Mouse (Mus musculus): ENCODE measurements around the gene Cacnb3. TPM values are rescaled to one million over a fixed set of nuclear protein-coding genes. Genes with fewer than 3 reads are reported as not detected.

Cacnb3 gene
- total RNA-seq, 1 experiment, result 32.0 TPM

GRCm38 (mm10) chr15:98662567-98663545 lies 32.2 kb downstream of the Cacnb3 start, which contains the start of gene Ddx23:
TSS of gene Ddx23 (minus strand) at chr15:98662894.
- H3K4me3 ChIP-seq (ENCODE audit: insufficient read depth in 1 of 2, low read depth in 1 of 2, low read length in 2 of 2, poor library complexity in 1 of 2, severe bottlenecking in 1 of 2), result peak within 1 kb of the TSS; percentile 76 to 91
- peak; percentile 91 for DNase-seq (ENCODE audit: low read depth, low spot score)
- no peaks in the 10 kb centered on the region for H3K4me1 ChIP-seq (ENCODE audit: control insufficient read depth in 2 of 2, insufficient read depth in 2 of 2, low read length in 2 of 2, poor library complexity in 1 of 2)
- peak within 1 kb of the TSS; percentile 87 for H3K9ac ChIP-seq (ENCODE audit: insufficient read depth, low read depth, low read length, poor library complexity, severe bottlenecking)
- no peaks in the 10 kb centered on the region for H3K9me3 ChIP-seq (ENCODE audit: control insufficient read depth, insufficient read depth, low read depth, low read length)
- H3K36me3 ChIP-seq (ENCODE audit: control insufficient read depth, insufficient read depth, low read length, poor library complexity, severe bottlenecking), result peaks cover 13% of the 10 kb centered on the region; the same call in 1 of the 2 replicates
- TF ChIP-seq ZNF384 (IDR thresholded peaks at IDR 0.05; ENCODE audit: low read depth, low read length) (no peak), MAFK (IDR thresholded peaks at IDR 0.05; ENCODE audit: insufficient read depth, low read depth, low read length) (no peak), HCFC1 (IDR thresholded peaks at IDR 0.05; ENCODE audit: borderline replicate concordance, insufficient read depth, low read length) (peak; percentile 100), CHD2 (IDR thresholded peaks at IDR 0.05; ENCODE audit: low read depth, low read length) (peak; percentile 45; the same call in 1 of the 2 replicates)
- in situ Hi-C loops (cut with MboI; ENCODE audit: low sequenced_read_pairs in 2 of 2, unreplicated experiment in 2 of 2), result no loop called here
- peak within 1 kb of the TSS; percentile 28 for H3K27ac ChIP-seq (ENCODE audit: insufficient read depth, low read depth, low read length, poor library complexity, severe bottlenecking)

- H3K4me1 ChIP-seq (ENCODE audit: control insufficient read depth in 2 of 2, insufficient read depth in 2 of 2, low read length in 2 of 2, poor library complexity in 1 of 2), result no peaks in the 10 kb centered on the region
- TF ChIP-seq HCFC1 (IDR thresholded peaks at IDR 0.05; ENCODE audit: borderline replicate concordance, insufficient read depth, low read length), result no peak
- TF ChIP-seq ZNF384 (IDR thresholded peaks at IDR 0.05; ENCODE audit: low read depth, low read length), result no peak
- no peak for TF ChIP-seq MAFK (IDR thresholded peaks at IDR 0.05; ENCODE audit: insufficient read depth, low read depth, low read length)
- TF ChIP-seq CHD2 (IDR thresholded peaks at IDR 0.05; ENCODE audit: low read depth, low read length), result no peak
- TF ChIP-seq ZC3H11A (IDR thresholded peaks at IDR 0.05; ENCODE audit: borderline replicate concordance, low read depth, low read length), result no peak
- no peaks in the 10 kb centered on the region for H3K9me3 ChIP-seq (ENCODE audit: control insufficient read depth, insufficient read depth, low read depth, low read length)
- in situ Hi-C loops (cut with MboI; ENCODE audit: low sequenced_read_pairs in 2 of 2, unreplicated experiment in 2 of 2), result no loop called here
- H3K36me3 ChIP-seq (ENCODE audit: control insufficient read depth, insufficient read depth, low read length, poor library complexity, severe bottlenecking), result 0 out of 2 replicates have a peak, but pooled peaks cover 5% of the 10 kb centered on the region
- H3K27ac ChIP-seq (ENCODE audit: insufficient read depth, low read depth, low read length, poor library complexity, severe bottlenecking), result no peak overlapping the region
- no peak overlapping the region for H3K4me3 ChIP-seq (ENCODE audit: insufficient read depth in 1 of 2, low read depth in 1 of 2, low read length in 2 of 2, poor library complexity in 1 of 2, severe bottlenecking in 1 of 2)
- no peak overlapping the region for H3K9ac ChIP-seq (ENCODE audit: insufficient read depth, low read depth, low read length, poor library complexity, severe bottlenecking)
- DNase-seq (ENCODE audit: low read depth, low spot score), result no peak
These were observed 33.6 kb downstream of the Cacnb3 start for GRCm38 (mm10) chr15:98664042-98664907.

DNA sequence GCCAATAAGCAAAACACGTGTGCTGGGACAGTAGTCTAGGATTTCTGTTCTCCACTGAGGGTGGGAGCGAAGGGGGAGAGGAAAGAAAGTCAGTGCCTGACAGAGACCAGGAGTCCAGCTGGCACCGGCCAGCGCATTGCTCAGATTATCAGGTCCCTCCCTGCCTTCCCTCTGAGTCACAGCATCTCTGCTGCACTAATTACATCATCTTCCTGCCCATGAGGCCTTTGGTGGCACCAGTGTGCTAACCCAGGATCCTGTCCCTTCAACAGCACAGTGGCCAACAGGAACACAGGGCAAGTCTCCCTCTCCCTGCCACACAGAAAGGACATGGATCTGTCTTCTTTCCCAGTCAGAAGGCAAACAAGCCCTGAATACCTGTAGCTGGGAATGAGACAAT lies 42.0 kb downstream of the Cacnb3 start:
- DNase-seq (ENCODE audit: low read depth, low spot score), result no peak
- Histone ChIP-seq H3K27ac (ENCODE audit: insufficient read depth, low read depth, low read length, poor library complexity, severe bottlenecking) (no peak overlapping the region), H3K4me1 (ENCODE audit: control insufficient read depth in 2 of 2, insufficient read depth in 2 of 2, low read length in 2 of 2, poor library complexity in 1 of 2) (peaks cover 2 to 13% of the 10 kb centered on the region in 2 experiments; a peak in 2 of 4 replicates), H3K4me3 (ENCODE audit: insufficient read depth in 1 of 2, low read depth in 1 of 2, low read length in 2 of 2, poor library complexity in 1 of 2, severe bottlenecking in 1 of 2) (no peak overlapping the region), H3K9ac (ENCODE audit: insufficient read depth, low read depth, low read length, poor library complexity, severe bottlenecking) (no peak overlapping the region), H3K9me3 (ENCODE audit: control insufficient read depth, insufficient read depth, low read depth, low read length) (no peaks in the 10 kb centered on the region), H3K36me3 (ENCODE audit: control insufficient read depth, insufficient read depth, low read length, poor library complexity, severe bottlenecking) (peaks cover 2% of the 10 kb centered on the region; the same call in 1 of the 2 replicates)
- in situ Hi-C loops (cut with MboI; ENCODE audit: low sequenced_read_pairs in 2 of 2, unreplicated experiment in 2 of 2), result no loop called here
- no peak for TF ChIP-seq ZC3H11A (IDR thresholded peaks at IDR 0.05; ENCODE audit: borderline replicate concordance, low read depth, low read length)
- no peak for TF ChIP-seq MAFK (IDR thresholded peaks at IDR 0.05; ENCODE audit: insufficient read depth, low read depth, low read length)
- no peak for TF ChIP-seq CHD2 (IDR thresholded peaks at IDR 0.05; ENCODE audit: low read depth, low read length)
- no peak for TF ChIP-seq HCFC1 (IDR thresholded peaks at IDR 0.05; ENCODE audit: borderline replicate concordance, insufficient read depth, low read length)
- no peak for TF ChIP-seq ZNF384 (IDR thresholded peaks at IDR 0.05; ENCODE audit: low read depth, low read length)

- Histone ChIP-seq H3K27ac (ENCODE audit: insufficient read depth, low read depth, low read length, poor library complexity, severe bottlenecking) (no peak overlapping the region), H3K4me1 (ENCODE audit: control insufficient read depth in 2 of 2, insufficient read depth in 2 of 2, low read length in 2 of 2, poor library complexity in 1 of 2) (peaks cover 2 to 13% of the 10 kb centered on the region in 2 experiments; a peak in 2 of 4 replicates), H3K4me3 (ENCODE audit: insufficient read depth in 1 of 2, low read depth in 1 of 2, low read length in 2 of 2, poor library complexity in 1 of 2, severe bottlenecking in 1 of 2) (no peak overlapping the region), H3K9me3 (ENCODE audit: control insufficient read depth, insufficient read depth, low read depth, low read length) (no peaks in the 10 kb centered on the region), H3K9ac (ENCODE audit: insufficient read depth, low read depth, low read length, poor library complexity, severe bottlenecking) (no peak overlapping the region), H3K36me3 (ENCODE audit: control insufficient read depth, insufficient read depth, low read length, poor library complexity, severe bottlenecking) (peaks cover 2% of the 10 kb centered on the region; the same call in 1 of the 2 replicates)
- TF ChIP-seq ZNF384 (IDR thresholded peaks at IDR 0.05; ENCODE audit: low read depth, low read length) (no peak), MAFK (IDR thresholded peaks at IDR 0.05; ENCODE audit: insufficient read depth, low read depth, low read length) (no peak), HCFC1 (IDR thresholded peaks at IDR 0.05; ENCODE audit: borderline replicate concordance, insufficient read depth, low read length) (no peak), CHD2 (IDR thresholded peaks at IDR 0.05; ENCODE audit: low read depth, low read length) (no peak), ZC3H11A (IDR thresholded peaks at IDR 0.05; ENCODE audit: borderline replicate concordance, low read depth, low read length) (no peak)
- no peak for DNase-seq (ENCODE audit: low read depth, low spot score)
- in situ Hi-C loops (cut with MboI; ENCODE audit: low sequenced_read_pairs in 2 of 2, unreplicated experiment in 2 of 2), result no loop called here
These were observed 43.1 kb downstream of the Cacnb3 start for GRCm38 (mm10) chr15:98673732-98674131.

Measured in ES-E14 (cell line).